Mouse (Mus musculus): Measurements from ENCODE around the gene Lrmda.

Gene Lrmda

DNA sequence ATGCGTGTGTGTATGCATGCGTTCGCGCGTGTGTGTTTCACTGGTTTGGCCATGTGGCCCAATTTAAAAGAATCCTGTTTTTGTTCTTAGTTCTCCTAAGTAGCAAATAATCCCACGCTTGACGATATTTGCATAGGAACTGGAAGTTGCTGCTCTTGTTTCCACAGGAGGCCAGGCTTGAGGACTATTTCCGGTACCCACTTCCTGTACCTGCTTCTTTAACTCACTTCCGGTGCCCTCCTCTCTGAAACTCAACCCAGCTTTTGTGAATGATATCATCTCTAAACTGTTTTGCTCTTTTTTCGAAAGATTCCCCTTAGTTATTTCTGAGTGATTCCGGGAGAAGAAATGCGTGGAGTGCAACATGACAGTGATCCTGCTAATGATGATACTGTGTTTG is 236.8 kb downstream of the Lrmda start:
- no peak for DNase-seq (ENCODE audit: low spot score)

GRCm38 (mm10) chr14:22259376-22260032 is 240.0 kb downstream of the Lrmda start:
- DNase-seq (ENCODE audit: low spot score) = no peak

- DNase-seq (ENCODE audit: low spot score) = no peak
These were observed 240.5 kb downstream of the Lrmda start for GRCm38 (mm10) chr14:22260033-22260419.

- DNase-seq (ENCODE audit: low spot score) = no peak
These were observed 245.9 kb downstream of the Lrmda start for GRCm38 (mm10) chr14:22265229-22265905.

DNA sequence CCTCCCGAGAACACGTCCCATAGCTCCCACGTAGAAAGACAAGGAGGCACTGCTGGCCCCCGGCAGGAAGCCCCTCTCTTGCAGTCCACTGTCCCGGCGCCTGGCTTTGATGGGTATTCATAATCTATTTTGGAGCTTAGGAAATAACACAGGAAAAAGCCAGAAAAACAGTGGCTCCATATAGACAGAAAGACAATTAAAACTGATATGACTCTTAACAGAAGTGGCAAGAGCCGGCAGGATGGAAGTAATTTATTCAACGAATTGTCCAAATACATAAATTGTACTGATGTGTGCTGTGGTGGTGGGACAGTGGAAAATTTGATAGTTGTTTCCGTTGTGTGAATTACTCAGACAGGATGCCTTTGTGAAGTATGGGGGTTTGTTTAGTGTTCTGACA is 250.3 kb downstream of the Lrmda start:
- no peak for DNase-seq (ENCODE audit: low spot score)

DNA sequence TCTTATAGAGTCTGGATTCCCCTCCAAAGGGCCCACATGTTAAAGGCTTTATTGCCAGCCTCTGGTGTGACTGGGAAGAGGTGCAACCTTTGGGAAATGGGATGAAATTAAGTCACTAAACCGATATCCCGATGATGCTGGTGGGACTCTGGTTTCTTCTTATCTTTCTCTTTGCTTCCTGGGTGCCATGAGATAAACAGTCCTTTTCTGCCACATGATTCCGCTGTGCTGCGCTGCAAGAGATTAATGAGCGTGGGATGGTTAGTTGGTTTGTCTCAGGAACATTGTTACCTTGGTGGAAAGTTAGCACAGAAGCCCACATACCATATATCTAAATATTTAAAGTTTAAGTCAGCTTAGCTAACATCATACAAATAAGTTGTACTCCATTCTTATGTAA is 258.5 kb downstream of the Lrmda start:
- DNase-seq (ENCODE audit: low spot score) = no peak

GRCm38 (mm10) chr14:22279591-22279990 is 260.1 kb downstream of the Lrmda start:
- DNase-seq (ENCODE audit: low spot score) = no peak

DNA sequence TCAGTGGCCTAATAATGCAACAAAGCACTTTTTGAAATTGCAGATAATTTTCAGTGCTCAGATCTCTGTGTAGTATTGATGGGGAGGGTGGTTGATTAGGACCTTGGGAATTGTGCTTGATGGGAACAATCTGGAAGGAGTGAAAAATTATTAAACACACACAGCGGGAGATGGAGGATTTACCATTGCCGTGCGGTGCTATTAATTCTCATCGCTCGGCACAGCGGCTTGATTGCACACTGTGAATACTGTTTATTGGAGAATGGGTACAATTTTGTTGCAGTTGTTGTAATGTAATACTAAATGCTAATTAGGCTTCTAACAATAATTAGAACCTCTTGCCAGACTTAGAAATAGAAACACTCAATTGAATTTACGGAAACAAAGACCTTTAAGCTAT is 262.1 kb downstream of the Lrmda start:
- DNase-seq (ENCODE audit: low spot score) = no peak

DNA sequence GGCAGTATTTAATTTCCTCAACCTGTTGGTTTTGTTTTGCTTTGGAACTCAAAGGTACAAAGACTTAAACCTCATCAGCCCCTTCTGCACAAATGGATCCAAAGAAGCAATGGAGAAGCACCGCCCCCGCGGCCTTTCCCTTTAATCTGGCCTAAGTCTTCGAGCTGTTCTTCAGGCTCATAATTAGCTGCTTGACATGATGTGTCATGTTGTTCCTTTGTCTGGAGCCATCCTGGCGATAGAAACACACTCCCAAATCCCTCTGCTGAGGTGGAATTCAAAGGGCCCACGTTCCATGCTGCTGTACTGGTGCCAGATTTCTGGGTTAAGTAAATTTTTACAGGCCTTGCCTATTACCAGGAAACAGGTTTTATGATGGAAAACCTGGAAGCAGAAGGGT is 263.3 kb downstream of the Lrmda start:
- no peak for DNase-seq (ENCODE audit: low spot score)

DNA sequence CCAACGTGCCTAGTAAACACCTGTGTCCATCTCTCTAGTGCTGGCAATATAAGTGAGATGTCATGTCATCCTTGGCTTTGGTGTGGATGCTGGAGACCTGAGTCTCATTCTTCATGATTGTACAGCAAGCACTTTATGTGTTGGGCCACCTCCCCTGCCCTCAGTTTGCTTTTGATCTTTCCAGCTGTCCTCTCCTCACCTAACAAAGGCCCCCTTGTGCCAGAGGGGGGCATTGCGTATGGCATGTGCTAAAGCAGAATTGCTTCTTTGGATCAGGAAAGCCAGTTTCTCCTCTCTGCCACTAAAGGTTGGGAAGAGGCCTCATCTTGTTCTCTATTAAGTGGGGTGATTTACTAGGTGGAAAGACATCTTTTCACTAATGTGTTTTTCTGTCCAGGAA is 264.2 kb downstream of the Lrmda start:
- no peak for DNase-seq (ENCODE audit: low spot score)

DNA sequence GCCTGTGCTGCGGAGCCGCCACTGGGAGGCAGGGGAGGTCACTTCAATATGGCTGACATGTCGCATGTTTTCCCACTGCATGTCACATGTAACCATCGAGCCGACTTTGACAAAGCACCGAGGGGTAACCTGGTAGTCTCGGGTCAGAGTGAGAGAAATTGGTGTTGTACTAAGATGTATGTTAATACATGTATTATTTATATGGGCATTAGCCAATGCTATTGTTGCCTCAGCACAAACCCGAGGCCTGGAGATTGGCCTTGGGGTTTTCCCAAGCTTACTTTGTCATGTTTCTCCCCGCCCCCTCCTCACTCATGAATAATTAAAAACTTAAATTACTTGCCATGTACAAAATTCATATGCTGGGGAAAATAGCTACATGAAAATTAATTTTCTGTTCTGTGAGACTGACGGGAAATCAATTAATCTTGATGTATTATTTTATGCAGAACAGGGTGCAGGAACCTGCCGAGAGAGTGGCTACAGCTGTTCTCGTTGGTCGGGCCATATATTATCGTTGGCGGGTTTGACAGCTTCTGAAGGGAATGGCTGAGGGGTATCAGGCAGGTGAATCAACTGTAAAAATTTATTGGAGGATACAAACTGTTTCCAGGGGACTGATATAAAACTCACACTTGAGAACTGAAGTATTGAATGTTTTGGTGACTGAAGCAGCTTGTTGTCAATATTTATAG is 265.5 kb downstream of the Lrmda start:
- DNase-seq (ENCODE audit: low spot score) = no peak

GRCm38 (mm10) chr14:22285826-22286225 is 266.3 kb downstream of the Lrmda start:
- DNase-seq (ENCODE audit: low spot score) = no peak

DNA sequence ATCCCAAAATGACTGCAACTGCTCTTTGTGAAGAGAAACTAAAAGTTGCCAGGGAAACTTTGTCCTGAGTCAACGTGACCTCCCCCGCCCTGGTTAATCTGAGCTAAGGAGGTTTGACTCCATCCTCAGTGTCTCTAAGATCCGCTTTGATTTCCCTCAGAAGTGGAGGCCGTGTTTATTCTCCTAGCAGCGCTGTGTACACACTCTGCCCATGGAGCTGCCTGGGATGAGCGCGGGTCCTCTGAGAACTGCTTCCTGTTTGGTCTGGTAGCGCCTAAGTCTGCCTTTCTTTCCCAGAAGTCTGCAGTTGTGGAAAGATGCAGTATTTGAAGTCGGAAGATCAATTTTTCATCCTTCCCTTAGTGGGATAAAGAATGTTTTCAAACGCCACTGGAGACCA is 268.7 kb downstream of the Lrmda start:
- DNase-seq (ENCODE audit: low spot score) = no peak

GRCm38 (mm10) chr14:22289380-22289922 is 269.9 kb downstream of the Lrmda start:
- DNase-seq (ENCODE audit: low spot score) = no peak

- DNase-seq (ENCODE audit: low spot score) = no peak
These were observed 274.9 kb downstream of the Lrmda start for GRCm38 (mm10) chr14:22294371-22294770.

DNA sequence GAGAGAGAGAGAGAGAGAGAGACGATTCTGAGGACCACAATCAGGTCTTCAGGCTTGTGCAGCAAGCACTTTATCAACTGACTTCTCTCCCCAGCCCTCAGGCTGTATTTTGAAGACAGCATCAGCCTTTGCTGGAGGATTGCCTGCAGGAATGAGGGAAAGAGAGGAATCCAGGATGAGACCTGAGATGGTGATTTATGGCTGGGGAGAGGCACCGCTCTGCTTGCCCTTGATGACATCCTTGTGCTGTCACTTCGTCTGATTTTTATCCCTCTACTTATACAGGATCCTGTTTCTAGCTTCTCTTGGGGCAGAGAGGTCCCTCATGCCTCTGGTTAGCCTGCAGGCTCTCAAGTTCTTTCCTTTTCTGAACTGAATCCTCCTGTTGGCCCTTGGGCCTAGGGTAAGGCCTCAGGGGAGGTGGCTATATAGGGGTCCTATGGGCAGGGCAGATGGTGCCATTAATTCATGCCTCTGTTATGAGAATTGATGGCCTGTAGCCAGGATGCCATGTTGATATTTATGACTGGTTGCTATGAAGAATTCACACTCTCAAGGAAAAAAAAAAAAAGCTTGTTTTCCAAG is 277.2 kb downstream of the Lrmda start:
- no peak for DNase-seq (ENCODE audit: low spot score)

GRCm38 (mm10) chr14:22306759-22307158 is 287.2 kb downstream of the Lrmda start:
- DNase-seq (ENCODE audit: low spot score) = no peak

DNA sequence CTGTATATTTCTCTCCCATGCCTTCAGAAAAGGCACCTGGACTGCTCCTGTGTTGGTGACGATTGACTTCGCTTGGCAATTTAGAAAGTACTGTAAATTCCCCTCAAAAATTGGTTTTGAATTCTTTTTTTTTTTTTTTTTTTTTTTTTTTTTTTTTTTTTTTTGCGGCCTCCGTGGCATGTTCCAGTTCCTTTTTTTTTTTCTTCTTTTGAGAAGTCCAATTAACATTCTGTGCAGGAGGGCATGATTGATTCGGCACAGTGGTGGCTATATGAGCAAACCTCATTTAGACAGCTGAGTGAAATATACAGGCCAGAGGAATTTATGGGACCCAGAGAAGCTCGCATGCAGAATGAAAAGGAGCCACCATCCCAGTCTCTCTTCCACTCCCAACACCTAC is 288.5 kb downstream of the Lrmda start:
- no peak for DNase-seq (ENCODE audit: low spot score)

GRCm38 (mm10) chr14:22323058-22323457 is 303.5 kb downstream of the Lrmda start:
- DNase-seq (ENCODE audit: low spot score) = no peak

GRCm38 (mm10) chr14:22323530-22324292 is 304.2 kb downstream of the Lrmda start:
- no peak for DNase-seq (ENCODE audit: low spot score)

DNA sequence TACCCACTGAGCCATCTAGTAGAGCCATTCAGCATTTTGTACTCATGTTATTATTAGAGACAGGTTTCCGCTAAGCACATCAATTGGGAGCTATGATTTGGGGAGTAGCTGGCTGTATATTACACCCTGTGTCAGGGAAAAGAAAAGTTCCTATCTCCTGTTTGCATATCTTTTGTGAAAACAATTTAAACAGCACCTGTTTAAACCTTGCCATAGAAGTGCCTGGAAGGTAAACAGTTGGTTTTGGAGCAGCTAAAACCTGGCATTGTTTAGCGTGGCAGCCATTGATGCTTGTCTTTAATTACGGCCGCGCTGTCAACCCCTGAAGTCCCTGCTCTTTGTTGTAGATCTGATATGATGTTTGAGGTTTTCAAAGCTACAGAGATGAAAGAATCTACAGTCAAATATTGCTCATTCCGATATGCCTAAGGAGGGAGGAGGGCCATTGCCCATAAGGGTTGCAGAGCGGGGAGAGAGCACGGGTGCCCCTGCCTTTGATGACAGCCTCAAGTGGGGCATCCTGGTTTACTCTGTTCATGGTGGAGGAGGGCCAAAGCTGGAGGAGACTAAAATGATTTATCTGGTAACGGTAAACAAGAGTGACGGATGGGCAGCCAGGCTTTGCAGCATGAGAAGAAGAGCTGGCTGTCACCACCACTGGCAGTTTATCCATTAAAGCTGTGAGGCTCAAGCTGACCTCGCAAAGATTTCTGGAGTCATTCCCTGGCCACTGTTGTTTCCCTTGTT is 306.9 kb downstream of the Lrmda start:
- DNase-seq (ENCODE audit: low spot score) = no peak
